Mouse (Mus musculus): ENCODE data around the gene Mettl24.

DNA sequence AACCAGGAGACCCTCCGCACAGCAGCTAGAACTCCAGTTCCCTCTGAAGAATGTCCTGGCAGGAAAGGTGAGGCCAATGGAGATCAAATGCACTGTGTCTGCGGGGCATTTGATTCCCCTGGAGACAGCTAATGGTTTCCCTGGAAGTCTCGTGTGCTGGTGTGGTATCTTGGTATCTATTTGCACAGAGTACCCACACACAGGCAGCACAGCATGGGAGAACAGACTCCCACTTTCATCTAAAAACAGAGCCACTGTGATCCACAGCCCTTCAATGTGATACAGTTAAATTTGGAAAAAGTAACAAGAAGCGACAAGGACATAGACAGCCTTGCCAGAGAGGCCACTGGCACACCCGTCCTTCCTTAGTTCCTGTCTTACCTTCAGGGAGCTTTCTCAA, 160.8 kb downstream of the Mettl24 start:
- TF ChIP-seq POLR2A (IDR thresholded peaks at IDR 0.05; ENCODE audit: insufficient read length, low read depth) (no peak), E2F4 (IDR thresholded peaks at IDR 0.05; ENCODE audit: insufficient read depth) (no peak)

Measured in myocyte (in vitro differentiated cells).